Mouse (Mus musculus) liver, embryonic 11.5 days (tissue): Measurements from ENCODE around the gene Wdfy2. TPM values are rescaled to one million over a fixed set of nuclear protein-coding genes. Genes with fewer than 3 reads are reported as not detected.

Experiments
- ATAC-seq: fragments of 200-750 bp; cut with Nextera tagmentation; replicated peaks from 2 replicates; pipeline ENCODE4 v1.8.0; 2017; ENCODE audit warnings: moderate number of reproducible peaks, mild to moderate bottlenecking, moderate TSS enrichment, moderate library complexity; ENCODE audit not compliant: low FRiP score
- DNase-seq: peaks from one replicate; pipeline ENCODE4 v3.0.0-alpha.2; 2017; ENCODE audit warnings: low spot score
- H3K27ac ChIP-seq: fragments of 300-500 bp; sonication (generic); 2 replicates; pipeline ENCODE4 v1.5.1; 2014; ENCODE audit warnings: mild to moderate bottlenecking, low read depth, low read length, control low read depth
- H3K27me3 ChIP-seq: fragments of 300-500 bp; sonication (generic); replicated peaks from 2 replicates; pipeline ENCODE4 v1.6.1; 2014; ENCODE audit warnings: low read length, mixed read lengths; ENCODE audit not compliant: control insufficient read depth, insufficient read depth
- H3K36me3 ChIP-seq: fragments of 300-500 bp; sonication (generic); 2 replicates; pipeline ENCODE4 v1.6.1; 2014; ENCODE audit warnings: mild to moderate bottlenecking, low read length, moderate library complexity, mixed read lengths; ENCODE audit not compliant: control insufficient read depth, insufficient read depth
- H3K4me1 ChIP-seq: fragments of 300-500 bp; sonication (generic); replicated peaks from 2 replicates; pipeline ENCODE4 v1.6.1; 2014; ENCODE audit warnings: low read length, mixed read lengths; ENCODE audit not compliant: control insufficient read depth, insufficient read depth
- H3K4me2 ChIP-seq: fragments of 300-500 bp; sonication (generic); 2 replicates; pipeline ENCODE4 v1.6.1; 2014; ENCODE audit warnings: mild to moderate bottlenecking, control low read depth, moderate library complexity
- H3K4me3 ChIP-seq: fragments of 300-500 bp; sonication (generic); 2 replicates; pipeline ENCODE4 v1.5.1; 2014; ENCODE audit warnings: low read depth, low read length, control low read depth
- H3K9ac ChIP-seq: fragments of 300-500 bp; sonication (generic); 2 replicates; pipeline ENCODE4 v1.6.1; 2014; ENCODE audit warnings: low read depth, low read length, control low read depth
- H3K9me3 ChIP-seq: fragments of 300-500 bp; sonication (generic); 2 replicates; pipeline ENCODE4 v1.6.1; 2016; ENCODE audit warnings: low read length, inconsistent platforms, mixed read lengths; ENCODE audit not compliant: control insufficient read depth
- WGBS: fragments of 180-500 bp; shearing (Covaris S2); extraction: QIAGEN DNeasy Blood & Tissue Kit; methylation state at CpG from one replicate; pipeline ENCODE4 v1.1.7; 2014; 5-methylcytosine and 5-hydroxymethylcytosine counted together
- polyA plus RNA-seq: library from polyadenylated mRNA; unstranded; fragments of >200 nt; fragmentation: Nextera tagmentation; extraction: Ambion mirVana; gene quantifications from 2 replicates; pipeline ENCODE4 v1.2.1, GENCODE M21; 2014

The Wdfy2 gene
- polyA plus RNA-seq, 1 experiment from 2014 or later = 6.0 TPM

GRCm38 (mm10) chr14:62915146-62915685 is 77.7 kb downstream of the Wdfy2 start:
- Histone ChIP-seq H3K27me3 (no peaks in the 10 kb centered on the region), H3K4me2 (no peak overlapping the region), H3K36me3 (no peaks in the 10 kb centered on the region), H3K9ac (no peak overlapping the region), H3K4me1 (no peaks in the 10 kb centered on the region), H3K4me3 (no peak overlapping the region), H3K27ac (no peak overlapping the region), H3K9me3 (no peaks in the 10 kb centered on the region)
- no peak for DNase-seq
- ATAC-seq = no peak
- WGBS = 80% methylated on average over 6 of the region's 6 CpGs

GRCm38 (mm10) chr14:62916488-62917034 is 79.1 kb downstream of the Wdfy2 start:
- Histone ChIP-seq H3K9me3 (no peaks in the 10 kb centered on the region), H3K27me3 (no peaks in the 10 kb centered on the region), H3K4me3 (no peak overlapping the region), H3K36me3 (no peaks in the 10 kb centered on the region), H3K4me1 (no peaks in the 10 kb centered on the region), H3K27ac (no peak overlapping the region), H3K4me2 (no peak overlapping the region), H3K9ac (no peak overlapping the region)
- 80% methylated on average over 10 of the region's 10 CpGs for WGBS
- DNase-seq (no peak), ATAC-seq (no peak)

GRCm38 (mm10) chr14:62921401-62921800 is 83.9 kb downstream of the Wdfy2 start:
- ATAC-seq = no peak
- Histone ChIP-seq H3K27ac (no peak overlapping the region), H3K4me3 (no peak overlapping the region), H3K9me3 (no peaks in the 10 kb centered on the region), H3K27me3 (no peaks in the 10 kb centered on the region), H3K9ac (no peak overlapping the region), H3K4me2 (no peak overlapping the region), H3K36me3 (no peaks in the 10 kb centered on the region), H3K4me1 (no peaks in the 10 kb centered on the region)
- 89% methylated on average over 5 of the region's 5 CpGs for WGBS
- no peak for DNase-seq

GRCm38 (mm10) chr14:62922637-62923036 is 85.2 kb downstream of the Wdfy2 start:
- ATAC-seq (no peak), DNase-seq (no peak)
- no peak overlapping the region for H3K4me2 ChIP-seq
- no peak overlapping the region for H3K4me3 ChIP-seq
- no peak overlapping the region for H3K27ac ChIP-seq
- H3K36me3 ChIP-seq = no peaks in the 10 kb centered on the region
- no peaks in the 10 kb centered on the region for H3K27me3 ChIP-seq
- no peaks in the 10 kb centered on the region for H3K4me1 ChIP-seq
- H3K9me3 ChIP-seq = no peaks in the 10 kb centered on the region
- H3K9ac ChIP-seq = no peak overlapping the region

- ATAC-seq = no peak
- Histone ChIP-seq H3K4me3 (no peak overlapping the region), H3K9ac (no peak overlapping the region), H3K4me2 (no peak overlapping the region), H3K36me3 (no peaks in the 10 kb centered on the region), H3K27me3 (no peaks in the 10 kb centered on the region), H3K4me1 (no peaks in the 10 kb centered on the region), H3K9me3 (no peaks in the 10 kb centered on the region), H3K27ac (no peak overlapping the region)
- 73% methylated on average over 4 of the region's 4 CpGs for WGBS
- no peak for DNase-seq
Measured at GRCm38 (mm10) chr14:62924800-62925199, 87.3 kb downstream of the Wdfy2 start.

- Histone ChIP-seq H3K4me1 (no peaks in the 10 kb centered on the region), H3K4me2 (no peak overlapping the region), H3K9me3 (no peaks in the 10 kb centered on the region), H3K27me3 (no peaks in the 10 kb centered on the region), H3K27ac (no peak overlapping the region), H3K9ac (no peak overlapping the region), H3K36me3 (no peaks in the 10 kb centered on the region), H3K4me3 (no peak overlapping the region)
- 51% methylated on average over 5 of the region's 5 CpGs for WGBS
- ATAC-seq (no peak), DNase-seq (no peak)
Measured at GRCm38 (mm10) chr14:62928101-62928541, 90.6 kb downstream of the Wdfy2 start.

GRCm38 (mm10) chr14:62935361-62935760 is 97.9 kb downstream of the Wdfy2 start:
- Histone ChIP-seq H3K4me3 (no peak overlapping the region), H3K4me1 (no peaks in the 10 kb centered on the region), H3K9me3 (no peaks in the 10 kb centered on the region), H3K36me3 (peaks cover 3% of the 10 kb centered on the region; the same call in 1 of the 2 replicates), H3K4me2 (no peak overlapping the region), H3K27ac (no peak overlapping the region), H3K27me3 (no peaks in the 10 kb centered on the region), H3K9ac (no peak overlapping the region)
- no peak for DNase-seq
- WGBS = 80% methylated on average over 9 of the region's 9 CpGs
- ATAC-seq = no peak

GRCm38 (mm10) chr14:62936631-62937380 is 99.3 kb downstream of the Wdfy2 start:
- no peaks in the 10 kb centered on the region for H3K4me1 ChIP-seq
- H3K27me3 ChIP-seq = no peaks in the 10 kb centered on the region
- peaks cover 3% of the 10 kb centered on the region; the same call in 1 of the 2 replicates for H3K36me3 ChIP-seq
- 83% methylated on average over 6 of the region's 6 CpGs for WGBS
- H3K4me2 ChIP-seq = no peak overlapping the region
- no peak for ATAC-seq
- H3K4me3 ChIP-seq = no peak overlapping the region
- H3K9ac ChIP-seq = no peak overlapping the region
- H3K27ac ChIP-seq = no peak overlapping the region
- no peak for DNase-seq
- no peaks in the 10 kb centered on the region for H3K9me3 ChIP-seq

GRCm38 (mm10) chr14:62937675-62938074 is 100.2 kb downstream of the Wdfy2 start:
- Histone ChIP-seq H3K4me3 (no peak overlapping the region), H3K4me1 (no peaks in the 10 kb centered on the region), H3K9me3 (no peaks in the 10 kb centered on the region), H3K4me2 (no peak overlapping the region), H3K27me3 (no peaks in the 10 kb centered on the region), H3K27ac (no peak overlapping the region), H3K9ac (no peak overlapping the region), H3K36me3 (peaks cover 3% of the 10 kb centered on the region; the same call in 1 of the 2 replicates)
- DNase-seq (no peak), ATAC-seq (no peak)
- 83% methylated on average over 5 of the region's 5 CpGs for WGBS
